Mouse (Mus musculus) layer of hippocampus, adult 2 months (tissue): ENCODE measurements around the gene Gm21094. TPM values are rescaled to one million over a fixed set of nuclear protein-coding genes. Genes with fewer than 3 reads are reported as not detected.
"Not testable (repeated sequence)": the region's sequence is repeated elsewhere in the genome, so short reads cannot be mapped to it uniquely, and the experiment has no call there.

Experiments
- DNase-seq, 2 experiments: peaks; one replicate each; pipeline ENCODE4 v3.0.0; 2022; ENCODE audit warnings: low spot score in 2 of 2
- H3K27ac ChIP-seq: fragments of 200-600 bp; 2 replicates; pipeline ENCODE4 v1.8.1; 2022
- H3K4me3 ChIP-seq: fragments of 200-600 bp; 2 replicates; pipeline ENCODE4 v1.8.1; 2022; ENCODE audit warnings: mild to moderate bottlenecking
- long read RNA-seq, 2 experiments: library from polyadenylated mRNA; stranded (forward); transcript quantifications; one replicate each; pipeline ENCODE4 v2.0.0; 2021; ENCODE audit warnings: borderline mapping rate in 2 of 2
- total RNA-seq, 2 experiments: library from RNA; stranded (reverse); gene quantifications; 2 replicates each; pipeline ENCODE4 v1.2.3; 2021

The Gm21094 gene
- not detected for total RNA-seq
- long read RNA-seq, experiment 1: 0 reads
- long read RNA-seq, experiment 2: 0 reads

- DNase-seq, H3K27ac ChIP-seq, H3K4me3 ChIP-seq: not testable (repeated sequence)
These were observed at the start of gene Gm21094 for GRCm38 (mm10) chrY:32620343-32620742. Gene Gm21094, minus strand, starts transcription at chrY:32620443.
